Mouse (Mus musculus): ENCODE measurements around the gene Amhr2.

GRCm38 (mm10) chr15:102406912-102407580 lies 38.1 kb upstream of the Amhr2 start:
- TF ChIP-seq CTCF (IDR thresholded peaks at IDR 0.05; ENCODE audit: insufficient read depth, low read length), result no peak
- TF ChIP-seq POLR2A (IDR thresholded peaks at IDR 0.05; ENCODE audit: borderline replicate concordance, extremely low read depth, low read depth, low read length), result no peak
